Mouse (Mus musculus): ENCODE data around the gene 1110004F10Rik.

Gene 1110004F10Rik

GRCm38 (mm10) chr7:116092710-116093465 is 53.7 kb downstream of the 1110004F10Rik start:
- DNase-seq (ENCODE audit: low read depth, low spot score): peak; percentile 92

DNA sequence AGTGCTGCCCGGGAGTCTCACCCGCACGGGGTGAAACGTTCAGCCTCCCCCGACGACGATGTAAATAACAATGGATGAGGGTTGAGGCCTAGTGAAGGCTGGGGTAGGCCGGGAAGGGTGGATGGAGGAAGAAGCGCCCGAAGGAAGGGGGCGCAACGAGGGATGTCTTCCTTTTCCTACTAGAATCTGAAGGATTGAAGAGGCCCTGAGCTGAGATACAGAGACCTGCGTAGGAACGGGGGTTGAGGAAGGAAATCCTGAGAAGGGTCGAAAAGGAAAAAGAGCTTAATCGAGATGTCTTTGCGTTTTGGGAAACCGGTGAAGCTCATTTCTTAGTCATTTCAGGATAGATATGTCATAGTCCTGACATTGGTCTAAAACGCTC is 54.3 kb downstream of the 1110004F10Rik start:
- DNase-seq (ENCODE audit: low read depth, low spot score): no peak

- no peak for DNase-seq (ENCODE audit: low read depth, low spot score)
Measured at GRCm38 (mm10) chr7:116099952-116100528, 60.8 kb downstream of the 1110004F10Rik start.

DNA sequence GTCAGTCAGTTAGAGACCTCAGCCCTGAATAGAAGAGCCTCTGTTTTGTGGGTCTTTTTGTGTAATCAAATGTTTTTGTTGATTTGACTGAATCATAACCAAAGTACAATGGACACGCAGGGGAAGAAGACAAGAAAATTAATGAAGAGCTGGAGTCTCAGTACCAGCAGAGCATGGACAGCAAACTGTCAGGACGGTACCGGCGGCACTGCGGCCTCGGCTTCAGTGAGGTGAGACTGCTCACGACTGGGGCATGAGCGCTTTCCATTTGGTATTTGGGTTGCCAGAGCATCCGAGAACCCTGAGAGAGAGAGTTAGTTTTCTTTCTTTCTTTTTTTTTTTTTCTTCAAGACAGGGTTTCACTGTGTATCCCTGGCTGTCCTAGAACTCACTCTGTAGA is 63.9 kb downstream of the 1110004F10Rik start:
- DNase-seq (ENCODE audit: low read depth, low spot score): no peak

DNA sequence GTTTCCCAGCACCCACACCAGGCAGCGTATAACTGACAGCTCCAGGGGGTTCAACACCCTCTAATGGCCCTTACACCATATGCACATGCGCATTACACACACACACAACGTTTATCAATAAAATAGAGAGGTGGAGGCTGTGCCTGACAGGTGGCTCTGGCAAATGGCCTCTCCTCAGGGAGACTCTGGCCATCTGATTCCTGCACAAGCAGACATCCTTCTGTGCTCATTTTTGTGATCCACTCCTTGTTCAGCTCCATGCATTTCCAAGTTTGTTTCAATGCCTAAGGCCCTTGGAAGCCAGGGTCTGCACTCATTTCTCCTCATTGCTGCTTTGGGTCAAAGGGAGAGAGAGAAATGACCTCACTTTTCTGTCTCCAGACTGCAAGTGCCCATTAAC is 71.5 kb downstream of the 1110004F10Rik start:
- no peak for DNase-seq (ENCODE audit: low read depth, low spot score)

GRCm38 (mm10) chr7:116111546-116111945 is 72.3 kb downstream of the 1110004F10Rik start:
- DNase-seq (ENCODE audit: low read depth, low spot score): no peak

- DNase-seq (ENCODE audit: low read depth, low spot score): no peak
Measured at GRCm38 (mm10) chr7:116115216-116115930, 76.2 kb downstream of the 1110004F10Rik start.

DNA sequence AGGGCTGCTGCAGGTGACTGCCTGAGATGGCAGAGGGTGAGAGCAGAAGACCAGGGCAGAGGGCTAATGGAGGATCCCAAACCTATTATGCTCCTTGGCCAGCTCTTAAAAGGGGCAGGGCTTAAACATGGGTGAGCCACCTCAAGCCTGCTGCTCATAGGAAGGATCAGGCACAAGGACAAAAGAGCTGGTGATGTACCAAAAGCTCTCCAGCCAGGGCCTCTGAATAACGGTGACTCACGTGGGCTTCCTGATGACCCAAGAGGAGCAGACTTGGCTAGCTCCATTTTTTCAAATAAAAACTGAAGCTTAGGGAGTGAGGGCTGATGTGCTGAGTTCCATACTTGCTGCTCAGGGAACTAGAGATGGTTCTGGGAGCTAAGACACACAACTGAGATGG is 76.8 kb downstream of the 1110004F10Rik start:
- no peak for DNase-seq (ENCODE audit: low read depth, low spot score)

DNA sequence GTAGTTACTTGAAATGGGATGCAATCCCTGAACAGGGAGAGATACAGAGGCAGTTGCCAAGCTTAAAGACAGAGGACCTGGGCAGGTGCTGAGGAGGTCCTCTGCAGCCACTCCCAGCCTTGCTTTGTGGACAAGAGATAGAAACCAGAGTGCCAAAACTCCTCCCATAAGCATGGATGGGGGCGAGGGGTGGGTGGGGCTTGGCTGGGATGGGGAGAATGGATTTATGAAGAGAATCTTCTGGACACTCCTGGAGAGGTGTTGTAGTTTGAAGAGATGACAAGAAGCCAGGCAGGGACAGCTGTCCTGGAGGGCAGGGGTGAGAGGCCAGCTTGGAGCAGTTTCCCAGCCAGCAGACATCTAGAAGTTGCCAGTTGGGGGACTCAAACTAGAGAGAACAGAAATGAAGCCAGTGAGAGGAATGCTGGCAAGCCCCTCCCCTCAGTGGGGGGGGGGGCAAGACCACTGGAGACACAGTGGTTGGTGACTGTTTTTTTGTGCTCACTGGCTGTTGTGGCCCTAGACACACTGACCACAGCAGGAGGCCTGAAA is 80.2 kb downstream of the 1110004F10Rik start:
- no peak for DNase-seq (ENCODE audit: low read depth, low spot score)

- DNase-seq (ENCODE audit: low read depth, low spot score): no peak
Measured at GRCm38 (mm10) chr7:116120737-116121136, 81.5 kb downstream of the 1110004F10Rik start.

- DNase-seq (ENCODE audit: low read depth, low spot score): no peak
Measured at GRCm38 (mm10) chr7:116121202-116121601, 82.0 kb downstream of the 1110004F10Rik start.

- DNase-seq (ENCODE audit: low read depth, low spot score): no peak
Measured at GRCm38 (mm10) chr7:116122981-116123596, 83.9 kb downstream of the 1110004F10Rik start.

GRCm38 (mm10) chr7:116123597-116123985 is 84.4 kb downstream of the 1110004F10Rik start:
- DNase-seq (ENCODE audit: low read depth, low spot score): no peak

GRCm38 (mm10) chr7:116124057-116124456 is 84.9 kb downstream of the 1110004F10Rik start:
- DNase-seq (ENCODE audit: low read depth, low spot score): no peak

- DNase-seq (ENCODE audit: low read depth, low spot score): no peak
Measured at GRCm38 (mm10) chr7:116125671-116126070, 86.5 kb downstream of the 1110004F10Rik start.

DNA sequence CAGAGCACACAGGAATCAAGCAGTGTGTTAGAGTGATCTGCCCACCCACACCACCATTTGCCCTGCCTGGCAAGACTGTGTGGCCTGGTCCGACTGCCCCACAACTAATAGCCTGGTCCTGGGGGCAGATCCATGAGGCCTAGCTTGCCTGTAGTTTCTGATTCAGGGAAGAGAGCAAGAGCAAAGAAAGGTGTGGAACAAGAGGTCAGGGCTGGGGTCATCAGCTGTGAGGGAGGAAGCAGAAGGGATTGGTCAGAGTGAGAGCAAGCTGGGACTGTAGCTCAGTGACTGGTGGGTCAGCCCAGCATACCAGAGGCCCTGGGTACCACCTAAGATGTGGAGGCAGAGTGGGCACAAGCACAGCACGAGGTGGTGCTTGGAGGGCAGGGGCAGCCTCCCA is 87.9 kb downstream of the 1110004F10Rik start:
- no peak for DNase-seq (ENCODE audit: low read depth, low spot score)

- DNase-seq (ENCODE audit: low read depth, low spot score): no peak
Measured at GRCm38 (mm10) chr7:116128286-116128685, 89.1 kb downstream of the 1110004F10Rik start.

GRCm38 (mm10) chr7:116129374-116129773 is 90.2 kb downstream of the 1110004F10Rik start:
- DNase-seq (ENCODE audit: low read depth, low spot score): no peak

DNA sequence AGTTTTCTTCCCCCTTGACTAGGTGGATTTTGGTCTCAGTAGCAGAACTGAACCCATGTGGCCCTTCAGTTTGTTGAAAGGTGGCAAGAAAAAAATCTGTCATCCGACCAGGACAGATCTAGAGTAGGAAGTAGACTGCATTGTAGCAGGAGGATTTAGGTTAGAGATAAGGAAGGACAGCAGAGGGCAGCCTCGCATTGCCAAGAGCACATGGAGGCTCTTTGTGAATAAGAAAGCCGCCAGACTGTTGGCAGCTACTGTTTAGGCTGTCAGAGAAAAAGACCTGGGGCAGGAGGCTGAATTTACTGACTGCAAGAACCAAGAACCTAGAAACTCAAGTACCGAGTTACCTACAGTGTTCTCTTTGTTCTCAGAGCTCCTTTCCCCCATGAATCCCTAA is 92.2 kb downstream of the 1110004F10Rik start:
- DNase-seq (ENCODE audit: low read depth, low spot score): no peak

DNA sequence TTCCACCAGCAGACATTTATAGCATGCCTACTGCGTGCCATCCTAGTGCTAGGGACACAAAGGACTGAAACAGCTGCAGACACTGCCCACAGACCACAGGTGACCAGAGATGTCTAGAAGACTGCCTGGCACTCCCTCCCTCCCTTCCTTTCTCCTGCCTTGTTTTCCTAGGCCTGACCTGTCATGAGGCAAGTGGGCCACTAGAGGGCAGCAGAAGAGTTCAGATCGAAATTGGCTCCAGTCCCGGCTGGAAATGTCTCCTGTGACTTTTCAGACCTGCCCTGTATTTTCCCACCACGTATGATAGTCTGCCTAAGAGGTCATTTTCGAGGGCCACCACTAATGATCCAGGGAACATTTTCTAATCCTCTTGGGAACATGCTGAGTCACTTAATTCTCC is 92.9 kb downstream of the 1110004F10Rik start:
- DNase-seq (ENCODE audit: low read depth, low spot score): peak; percentile 47

DNA sequence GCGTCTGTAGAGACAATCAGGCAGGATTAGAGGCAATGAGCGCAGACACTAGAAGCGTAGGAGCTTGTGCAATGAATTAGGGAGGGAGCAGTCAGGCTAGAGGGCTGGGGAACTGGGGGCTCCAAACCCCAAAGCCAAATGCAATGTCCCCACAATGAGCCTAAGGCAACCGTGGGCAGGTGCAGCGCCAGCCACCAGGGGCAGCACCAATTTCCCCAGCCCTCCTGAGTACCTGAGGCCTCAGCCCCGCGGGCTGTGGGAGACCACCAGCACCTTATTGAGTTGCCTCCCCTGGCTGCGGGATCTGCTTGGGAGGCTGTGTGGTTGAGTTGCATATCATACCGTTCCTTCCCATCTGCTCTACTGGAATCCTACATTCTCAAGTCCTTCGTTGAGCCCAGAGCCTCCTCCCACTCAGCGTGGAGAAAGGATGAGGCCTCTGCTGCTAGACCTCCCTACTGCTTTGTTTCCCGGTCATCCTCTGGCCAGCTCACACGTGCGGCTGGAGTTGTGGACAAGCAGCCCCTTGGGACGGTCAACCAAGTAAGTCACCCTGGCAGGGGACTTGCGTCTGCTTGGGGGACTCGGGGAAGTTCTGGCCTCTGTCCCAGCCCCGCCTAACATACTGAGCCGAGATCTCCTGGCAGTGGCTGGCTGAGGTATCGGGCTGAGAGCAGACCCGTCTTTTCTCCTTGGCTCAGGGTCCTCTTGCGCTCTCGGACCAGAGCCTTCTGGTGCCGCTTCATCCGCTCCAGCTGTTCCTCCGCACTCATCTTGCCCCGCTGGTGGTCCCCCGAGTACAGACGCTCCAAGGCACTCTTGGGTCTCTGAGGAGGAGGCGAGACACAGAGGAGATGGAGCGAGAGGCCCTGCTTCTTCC is 95.5 kb downstream of the 1110004F10Rik start:
- DNase-seq (ENCODE audit: low read depth, low spot score): no peak

Data from c-Kit-negative CD71-positive TER-119-positive erythroid progenitor cells, embryonic 14.5 days (primary cell).